Mouse (Mus musculus) left cerebral cortex, postnatal 25 days (tissue): ENCODE results near the gene Vmn2r84. TPM values are rescaled to one million over a fixed set of nuclear protein-coding genes. Genes with fewer than 3 reads are reported as not detected.

ENCODE experiments used
- total RNA-seq, 2 experiments: library from RNA; stranded (reverse); gene quantifications; 2 replicates each; pipeline ENCODE4 v1.2.3; 2021

Gene Vmn2r84
- total RNA-seq, 2 experiments from 2014 or later: 0.46 to 0.48 TPM

Other genes with a start within 250 kb of the Vmn2r84 start
- not detected for gene Olfr825, start 227.6 kb downstream of the Vmn2r84 start, total RNA-seq
- gene Olfr826, start 210.1 kb downstream of the Vmn2r84 start, total RNA-seq: not detected
- gene Olfr827, start 179.9 kb downstream of the Vmn2r84 start, total RNA-seq: not detected
- under 1 TPM; 0.23 to 0.25 TPM for gene Neurod4, start 114.1 kb downstream of the Vmn2r84 start, total RNA-seq
- gene Tespa1, start 71.5 kb downstream of the Vmn2r84 start, total RNA-seq: 1 to 10 TPM; 2.2 to 2.4 TPM
- 1 to 10 TPM in 1 of 2 experiments, under 1 TPM in 1; 0.87 to 1.4 TPM for gene Vmn2r85, start 35.4 kb upstream of the Vmn2r84 start, total RNA-seq
- gene Vmn2r86, start 61.7 kb upstream of the Vmn2r84 start, total RNA-seq: under 1 TPM; 0.25 to 0.60 TPM
- gene Vmn2r87, start 103.1 kb upstream of the Vmn2r84 start, total RNA-seq: 1 to 10 TPM; 1.2 to 1.8 TPM